Mouse (Mus musculus) bone marrow macrophage, adult 2 months (primary cell): ENCODE results near the gene Ostn.

Experiments
- CTCF ChIP-seq: IDR thresholded peaks from 2 replicates; pipeline ENCODE4 v1.5.1; 2012; ENCODE audit warnings: low read depth, mild to moderate bottlenecking, low read length, moderate library complexity
- POLR2A ChIP-seq: IDR thresholded peaks from 2 replicates; pipeline ENCODE4 v1.6.1; 2012; ENCODE audit warnings: mild to moderate bottlenecking, low read depth, low read length, borderline replicate concordance

- TF ChIP-seq POLR2A (no peak), CTCF (no peak)
Measured at GRCm38 (mm10) chr16:27375318-27375717, 68.0 kb downstream of the Ostn start.
